Mouse (Mus musculus) skeletal muscle tissue, adult 2 months (tissue): Measurements from ENCODE around the gene Foxs1.

ENCODE experiments used
- DNase-seq: peaks from one replicate; pipeline ENCODE4 v3.0.0-alpha.2; 2012; ENCODE audit warnings: low read depth, low spot score

Gene Foxs1

DNA sequence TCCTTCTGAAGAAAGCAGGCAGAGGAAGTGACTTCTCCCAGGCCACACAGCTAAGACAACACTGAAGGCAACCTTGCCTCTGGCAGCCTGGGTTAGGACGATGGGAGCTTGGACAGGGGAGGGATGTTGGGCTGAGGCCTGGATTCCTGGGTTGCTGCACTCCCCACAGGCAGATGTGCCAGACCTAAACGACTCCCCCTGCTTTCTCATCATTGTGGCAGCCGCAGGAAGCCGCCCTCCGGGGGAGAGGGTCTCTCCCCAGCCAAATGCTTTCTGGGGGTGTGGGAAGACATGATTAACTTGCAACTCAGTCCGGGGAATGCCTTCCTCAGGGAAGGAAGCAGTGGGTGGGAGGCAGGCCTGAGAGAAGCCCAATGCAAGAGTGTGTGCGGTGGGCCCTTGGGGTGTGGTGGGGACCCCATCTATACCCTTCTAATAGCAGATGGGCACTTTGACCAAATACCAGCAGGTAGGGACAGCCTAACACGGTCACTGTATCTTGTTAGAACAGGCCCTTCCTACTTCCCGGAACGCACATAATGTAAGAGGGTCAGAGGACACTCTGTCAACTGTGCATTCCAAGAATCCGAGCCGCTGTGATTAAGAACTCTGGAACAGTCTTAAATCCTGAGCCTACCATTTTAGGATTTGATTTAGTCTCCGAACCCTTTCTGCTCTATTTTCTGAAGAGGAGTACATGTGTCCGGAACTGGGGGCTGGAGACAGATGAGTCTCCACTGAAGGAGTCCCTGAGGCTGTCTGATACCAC, 4.6 kb downstream of the Foxs1 start:
- no peak for DNase-seq

- DNase-seq = no peak
Measured at GRCm38 (mm10) chr2:152927371-152927770, 5.6 kb downstream of the Foxs1 start.

DNA sequence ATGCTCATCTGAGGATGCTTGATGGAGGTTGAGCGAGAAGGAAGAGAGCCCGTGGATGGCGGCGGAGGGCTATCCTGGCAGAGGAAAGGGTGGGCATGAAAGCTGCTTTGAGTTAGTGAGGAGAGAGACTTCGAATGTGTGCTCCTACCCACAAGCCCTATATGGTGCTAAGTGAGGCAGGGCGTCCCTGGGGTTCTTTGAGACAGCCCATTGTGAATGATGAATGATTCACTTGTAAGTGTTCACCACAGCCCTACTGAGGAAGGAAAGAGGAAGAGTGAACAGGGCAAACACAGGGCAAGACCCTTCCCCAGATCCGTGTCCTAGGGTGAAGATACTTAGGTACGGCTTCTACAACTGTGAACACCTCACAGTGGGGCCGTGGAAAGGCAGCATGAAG, 6.1 kb downstream of the Foxs1 start:
- no peak for DNase-seq

DNA sequence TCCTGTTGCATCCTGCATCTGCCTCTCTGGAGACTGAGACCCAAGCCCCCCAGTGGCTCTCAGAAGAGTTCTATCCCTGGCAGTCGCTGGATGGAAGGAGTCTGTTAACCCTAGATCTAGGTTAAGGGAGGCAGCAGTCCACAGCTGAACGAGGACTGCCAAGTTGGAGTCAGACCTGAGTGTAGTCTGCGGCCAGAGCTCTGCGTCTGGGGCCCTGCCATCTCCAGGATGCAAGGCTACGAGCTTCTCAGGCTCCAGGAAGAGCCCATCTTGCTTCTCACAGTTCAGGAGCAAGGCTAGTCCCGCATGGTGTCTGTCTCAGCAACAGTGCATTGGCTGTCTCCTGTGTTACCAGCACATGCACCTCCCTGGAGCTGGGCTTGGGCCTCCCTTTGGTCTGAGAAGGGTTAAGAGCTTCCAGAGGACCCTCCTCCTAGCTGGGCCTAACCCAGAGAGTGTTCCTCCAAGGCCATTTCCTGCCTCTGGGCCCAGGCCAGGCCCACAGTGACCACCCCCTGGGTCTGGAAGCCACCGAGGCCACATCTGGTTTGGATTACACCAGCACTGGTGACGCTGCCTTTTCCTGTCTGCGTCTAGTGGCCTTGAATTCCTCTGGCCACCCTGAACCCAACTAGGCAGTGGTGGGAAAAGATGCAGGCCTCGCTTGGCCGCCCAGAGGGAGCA, 7.7 kb downstream of the Foxs1 start:
- DNase-seq = peak; percentile 81

GRCm38 (mm10) chr2:152924543-152924942, 8.5 kb downstream of the Foxs1 start:
- DNase-seq = no peak

DNA sequence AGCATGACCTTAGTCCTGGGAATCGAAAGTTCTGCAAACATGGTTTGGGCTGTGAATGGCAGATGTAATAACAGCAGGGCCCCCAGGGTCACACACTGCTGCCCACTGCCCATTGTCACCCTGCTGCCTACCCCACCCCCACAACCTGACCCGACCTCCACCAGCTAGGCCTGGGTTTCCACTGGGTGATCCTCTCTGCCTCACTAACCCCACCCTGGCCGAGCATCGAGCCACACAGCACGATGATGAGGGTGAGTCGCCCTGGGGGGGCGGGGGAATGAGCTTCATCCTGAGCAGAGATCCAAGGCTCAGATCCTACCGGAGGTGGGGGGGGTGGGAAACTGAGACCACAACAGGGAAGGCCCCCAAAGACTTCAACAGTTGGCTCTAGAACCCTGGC, 8.9 kb downstream of the Foxs1 start:
- no peak for DNase-seq

DNA sequence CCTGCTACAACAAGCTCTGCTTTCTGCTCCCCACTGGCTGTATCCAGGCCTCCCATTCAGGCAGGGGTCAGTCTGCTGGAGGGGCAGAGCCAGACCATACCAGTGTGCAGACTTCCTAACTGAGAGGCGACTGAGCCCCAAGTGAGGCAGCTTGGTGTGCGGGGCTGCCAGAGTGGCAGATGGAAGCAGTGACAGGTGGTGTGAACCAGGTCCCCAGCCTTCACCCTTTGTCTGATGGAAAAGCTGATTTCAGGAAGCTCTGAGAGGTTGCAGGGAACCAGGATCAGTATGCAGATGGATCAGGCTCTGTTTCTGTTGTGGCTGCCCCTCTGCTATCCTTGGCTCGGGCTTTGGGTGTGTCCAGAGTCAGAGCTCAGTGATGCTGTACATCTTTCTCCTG, 9.4 kb downstream of the Foxs1 start:
- no peak for DNase-seq

DNA sequence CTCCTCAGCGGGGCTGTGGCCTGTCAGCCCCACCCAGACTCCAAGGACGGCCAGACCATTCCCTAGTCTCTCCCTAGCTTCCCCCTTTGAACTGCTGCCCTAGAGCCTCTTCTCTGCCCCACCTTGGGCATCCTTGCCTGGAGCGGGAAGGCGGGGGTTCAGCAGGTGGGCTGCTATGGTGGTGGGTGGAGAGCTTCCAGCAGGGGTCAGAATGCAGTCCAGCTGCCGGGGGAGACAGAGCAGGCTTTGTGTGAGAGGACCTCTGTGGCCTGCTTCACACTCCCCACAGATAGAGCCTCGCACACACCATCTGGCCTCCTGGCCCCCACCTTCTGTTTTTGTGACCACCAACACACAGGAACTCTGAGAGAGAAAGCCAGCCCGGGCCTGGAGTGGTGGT, 10.6 kb downstream of the Foxs1 start:
- DNase-seq = no peak

GRCm38 (mm10) chr2:152917671-152918070, 15.3 kb downstream of the Foxs1 start:
- no peak for DNase-seq

- no peak for DNase-seq
Measured at GRCm38 (mm10) chr2:152916111-152916510, 16.9 kb downstream of the Foxs1 start.

GRCm38 (mm10) chr2:152915453-152915852, 17.6 kb downstream of the Foxs1 start:
- DNase-seq = no peak

- DNase-seq = peak; percentile 97
Measured at GRCm38 (mm10) chr2:152914310-152915120, 18.5 kb downstream of the Foxs1 start.

- peak; percentile 90 for DNase-seq
Measured at GRCm38 (mm10) chr2:152913471-152913870, 19.5 kb downstream of the Foxs1 start.

- DNase-seq = no peak
Measured at GRCm38 (mm10) chr2:152911432-152911831, 21.6 kb downstream of the Foxs1 start.

GRCm38 (mm10) chr2:152911031-152911430, 22.0 kb downstream of the Foxs1 start, which contains the start of gene Mylk2:
Mylk2 (plus strand) TSS chr2:152911352.
- peak; percentile 96 for DNase-seq

GRCm38 (mm10) chr2:152909848-152910247, 23.2 kb downstream of the Foxs1 start:
- no peak for DNase-seq

DNA sequence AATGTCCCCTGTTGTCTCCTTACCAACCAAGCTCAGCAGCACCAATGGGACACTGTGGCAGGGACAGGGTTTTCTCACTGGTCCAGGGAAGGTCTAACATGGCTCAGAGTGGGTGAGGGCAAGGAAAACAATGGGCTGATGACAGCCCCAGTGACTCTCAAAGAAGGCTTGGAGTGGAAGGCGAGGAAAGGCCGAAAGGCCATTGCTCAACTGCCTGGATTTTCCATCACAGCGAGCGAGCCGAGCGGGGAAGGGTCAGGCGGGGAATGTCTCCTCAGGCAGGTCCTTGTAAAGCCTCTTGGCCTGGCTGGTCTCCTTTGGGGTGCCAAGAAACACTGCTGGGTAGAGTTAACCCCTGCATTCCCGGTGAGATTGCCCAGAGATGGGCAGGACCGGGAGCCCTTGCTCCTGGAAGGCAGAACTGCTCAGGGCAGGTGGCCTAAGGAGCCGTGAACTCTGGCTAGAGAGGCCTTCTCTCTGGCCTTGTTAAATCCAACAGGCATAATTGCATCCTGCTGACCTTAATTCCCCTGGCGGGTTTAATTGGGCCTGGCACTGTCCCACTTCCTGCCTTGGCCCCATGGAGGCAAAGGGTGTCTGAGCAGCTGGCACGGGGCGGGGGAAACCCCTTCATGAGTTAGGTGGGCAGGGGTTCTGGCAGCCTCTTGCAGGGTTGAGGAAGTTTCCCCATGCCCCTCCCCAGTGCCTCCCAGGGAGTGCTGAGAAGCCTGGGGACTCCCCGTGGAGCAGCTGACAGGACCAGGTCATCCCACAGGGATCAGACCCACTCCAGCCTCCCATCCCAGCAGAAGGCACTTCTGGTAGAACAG, 25.7 kb downstream of the Foxs1 start:
- DNase-seq = peak; percentile 63

DNA sequence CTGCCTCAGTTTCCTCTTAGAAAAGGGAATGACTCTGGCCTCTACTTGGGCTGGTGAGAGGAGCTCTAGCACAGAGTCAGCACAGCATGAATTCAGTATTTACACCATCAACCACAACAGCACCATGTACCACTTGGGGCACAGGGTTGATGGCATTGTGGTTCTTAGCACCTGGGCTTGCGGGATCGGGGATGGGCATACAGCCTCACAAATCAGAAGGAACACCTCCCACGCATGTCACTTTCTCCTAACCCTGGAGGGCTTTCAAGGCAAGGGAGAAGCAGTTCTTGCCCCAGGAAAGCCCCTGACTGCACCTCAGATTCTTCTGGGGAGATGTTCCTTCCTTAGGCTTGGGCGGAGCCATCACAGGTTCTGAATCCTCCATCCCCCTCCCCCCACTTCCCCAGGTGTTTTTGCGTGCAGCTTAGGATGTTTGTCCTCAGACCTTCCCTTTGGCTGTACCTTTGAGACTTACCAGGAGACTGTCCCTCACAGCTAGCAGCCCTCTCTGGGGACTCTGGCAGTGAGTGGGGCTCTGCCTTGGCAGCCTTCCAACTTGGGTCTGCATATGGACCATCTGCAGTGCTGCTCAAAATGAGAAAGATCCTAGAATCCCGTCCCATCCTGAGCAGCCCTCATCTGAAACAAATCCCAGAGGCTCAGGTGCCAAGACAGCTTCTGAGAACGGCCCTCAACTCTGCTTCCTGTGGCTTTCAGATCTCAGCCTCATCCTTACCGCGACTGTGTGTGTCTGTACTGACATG, 26.6 kb downstream of the Foxs1 start:
- DNase-seq = peak; percentile 43

GRCm38 (mm10) chr2:152905036-152905829, 27.8 kb downstream of the Foxs1 start:
- peak; percentile 97 for DNase-seq

DNA sequence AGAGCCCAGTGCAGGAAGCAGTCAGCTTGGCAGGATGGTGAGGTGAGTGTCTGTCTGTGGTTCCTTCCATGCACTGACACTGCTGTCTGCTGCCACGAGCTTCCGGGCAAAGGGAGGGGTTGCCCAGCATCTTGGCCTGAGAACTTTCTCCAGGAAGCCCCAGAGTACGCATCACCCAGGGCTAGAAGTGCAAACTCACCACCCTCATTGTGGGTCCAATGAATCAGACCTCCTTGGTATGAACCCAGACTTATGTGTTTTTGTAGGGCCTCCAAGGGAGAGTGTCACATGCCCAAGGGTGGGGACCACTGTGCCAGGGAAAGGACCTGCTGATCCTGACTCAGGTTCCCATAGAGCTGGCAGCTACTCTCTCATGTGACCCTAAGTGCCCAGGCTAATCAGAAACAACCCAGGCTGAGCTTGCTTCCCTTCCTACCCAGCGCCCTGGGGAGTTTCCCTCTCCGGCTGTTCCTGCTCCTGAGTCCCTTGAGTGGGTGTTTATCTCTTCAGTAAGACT, 28.8 kb downstream of the Foxs1 start:
- peak; percentile 95 for DNase-seq
